Mouse (Mus musculus) WW6 (cell line): ENCODE data around the gene Hist2h2aa2.

Source experiments
- DNase-seq: peaks from one replicate; pipeline ENCODE4 v3.0.0-alpha.2; 2013; ENCODE audit warnings: low read depth, low spot score

The Hist2h2aa2 gene

GRCm38 (mm10) chr3:96197129-96197749, 42.8 kb downstream of the Hist2h2aa2 start:
- no peak for DNase-seq

- no peak for DNase-seq
Measured at GRCm38 (mm10) chr3:96196437-96197128, 43.5 kb downstream of the Hist2h2aa2 start.

GRCm38 (mm10) chr3:96195616-96196313, 44.3 kb downstream of the Hist2h2aa2 start:
- no peak for DNase-seq

- no peak for DNase-seq
Measured at GRCm38 (mm10) chr3:96194966-96195365, 45.1 kb downstream of the Hist2h2aa2 start.

GRCm38 (mm10) chr3:96192977-96193376, 47.1 kb downstream of the Hist2h2aa2 start:
- no peak for DNase-seq
